Mouse (Mus musculus): ENCODE measurements around the gene Ecm1.

DNA sequence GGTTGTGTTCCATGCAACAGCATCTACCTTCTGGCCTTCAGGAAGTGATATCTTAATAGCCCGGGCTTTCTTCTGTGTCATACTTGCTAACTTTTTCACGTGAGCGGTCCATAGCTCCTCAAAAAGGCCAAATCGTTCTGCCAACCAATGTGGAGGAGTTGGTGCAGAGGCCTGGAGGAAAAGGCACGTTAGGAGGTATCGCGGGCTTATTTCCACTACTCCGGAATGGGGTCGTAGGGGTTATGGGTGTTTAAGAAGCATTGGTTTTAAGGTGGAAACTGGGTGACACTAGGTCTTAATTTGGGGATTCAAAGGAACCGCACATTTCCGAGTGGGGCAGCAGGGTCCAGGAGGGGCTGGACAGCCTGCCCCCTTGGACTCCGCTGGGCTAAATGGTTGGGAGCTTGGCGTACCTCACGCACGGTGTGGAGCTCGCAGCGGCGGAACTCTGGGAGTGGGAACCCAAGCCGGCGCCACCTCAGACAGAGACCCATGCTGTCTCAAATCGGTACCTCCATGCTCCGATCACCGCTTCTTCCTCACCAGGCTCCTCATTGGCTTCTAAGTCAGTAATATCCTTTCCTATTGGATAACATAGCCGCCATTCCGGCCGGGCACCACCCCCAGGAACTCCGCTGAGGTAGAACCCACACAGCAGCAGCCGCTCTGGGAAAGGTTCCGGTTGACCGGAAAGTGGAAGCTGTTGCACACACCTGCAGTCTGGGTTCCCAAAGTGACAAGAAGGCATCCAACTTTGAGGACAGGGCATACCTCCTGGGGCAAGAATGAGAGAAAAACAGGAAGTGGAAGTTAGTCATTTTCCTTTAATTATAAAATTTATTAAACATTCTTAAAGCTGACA is 15.2 kb upstream of the Ecm1 start:
- TF ChIP-seq CTCF (IDR thresholded peaks at IDR 0.05; ENCODE audit: low read depth) (no peak), EP300 (IDR thresholded peaks at IDR 0.05; ENCODE audit: low read depth) (peak; percentile 43; the same call in 1 of the 2 replicates)
